Mouse (Mus musculus) kidney, postnatal 0 days (tissue): ENCODE results near the gene Gm3033. TPM values are rescaled to one million over a fixed set of nuclear protein-coding genes. Genes with fewer than 3 reads are reported as not detected.
"Not testable (repeated sequence)": the region's sequence is repeated elsewhere in the genome, so short reads cannot be mapped to it uniquely, and the experiment has no call there.

Experiments used
- ATAC-seq: fragments of 200-750 bp; cut with Nextera tagmentation; replicated peaks from 2 replicates; pipeline ENCODE4 v1.8.0; 2017; ENCODE audit warnings: low read depth, moderate number of reproducible peaks, moderate TSS enrichment, moderate library complexity; ENCODE audit not compliant: low FRiP score
- DNase-seq: peaks from one replicate; pipeline ENCODE4 v3.0.0-alpha.2; 2016; ENCODE audit warnings: low spot score
- H3K27ac ChIP-seq: fragments of 300-500 bp; sonication (generic); 2 replicates; pipeline ENCODE4 v1.5.1; 2014; ENCODE audit warnings: mild to moderate bottlenecking
- H3K27me3 ChIP-seq: fragments of 300-500 bp; sonication (generic); 2 replicates; pipeline ENCODE4 v1.6.1; 2014; ENCODE audit warnings: low read length, mixed read lengths; ENCODE audit not compliant: insufficient read depth
- H3K36me3 ChIP-seq: fragments of 300-500 bp; sonication (generic); 2 replicates; pipeline ENCODE4 v1.6.1; 2014; ENCODE audit warnings: low read length, mixed read lengths; ENCODE audit not compliant: insufficient read depth
- H3K4me1 ChIP-seq: fragments of 300-500 bp; sonication (generic); replicated peaks from 2 replicates; pipeline ENCODE4 v1.6.1; 2014; ENCODE audit warnings: antibody characterized with exemption, low read length, mixed read lengths; ENCODE audit not compliant: insufficient read depth
- H3K4me2 ChIP-seq: fragments of 300-500 bp; sonication (generic); 2 replicates; pipeline ENCODE4 v1.6.1; 2014; ENCODE audit warnings: mild to moderate bottlenecking, low read length, moderate library complexity, mixed read lengths
- H3K4me3 ChIP-seq: fragments of 300-500 bp; sonication (generic); replicated peaks from 2 replicates; pipeline ENCODE4 v1.5.1; 2014; ENCODE audit warnings: low read depth, low read length
- H3K9ac ChIP-seq: fragments of 300-500 bp; sonication (generic); 2 replicates; pipeline ENCODE4 v1.6.1; 2014; ENCODE audit warnings: low read depth, low read length
- H3K9me3 ChIP-seq: fragments of 300-500 bp; sonication (generic); replicated peaks from 2 replicates; pipeline ENCODE4 v1.6.1; 2016; ENCODE audit warnings: low read length, inconsistent platforms, mixed read lengths
- WGBS: fragments of 180-500 bp; shearing (Covaris S2); extraction: QIAGEN DNeasy Blood & Tissue Kit; methylation state at CpG from one replicate; pipeline ENCODE4 v1.1.7; 2014; 5-methylcytosine and 5-hydroxymethylcytosine counted together
- polyA plus RNA-seq: library from polyadenylated mRNA; unstranded; fragments of >200 nt; fragmentation: Nextera tagmentation; extraction: Ambion mirVana; gene quantifications from 2 replicates; pipeline ENCODE4 v1.2.1, GENCODE M21; 2015

Gene Gm3033
- not detected in 2 replicates for polyA plus RNA-seq

DNA sequence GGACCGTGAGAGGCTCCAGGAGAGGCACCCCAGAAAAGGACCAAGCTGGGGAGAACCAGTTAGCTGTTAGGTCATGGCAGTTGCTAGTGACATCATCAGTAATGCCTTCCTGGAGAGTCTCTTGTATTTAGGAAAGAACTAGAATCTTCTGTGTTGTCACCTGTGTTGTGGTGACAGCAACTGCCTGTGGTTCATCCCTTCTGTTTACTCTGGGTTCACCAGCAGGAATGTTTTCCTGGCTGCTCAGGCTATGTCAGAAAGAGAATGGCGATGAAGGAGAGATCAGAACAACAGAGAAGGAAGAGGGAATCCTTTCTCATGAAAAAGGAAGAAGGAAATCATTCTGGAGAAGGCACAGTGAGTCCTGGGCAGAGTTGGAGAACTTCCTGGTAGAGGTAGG lies at the start of gene Gm3033:
Gene Gm3033, plus strand, starts transcription at position 301 of the 400 bp plus-strand sequence.
- H3K27me3 ChIP-seq, DNase-seq, H3K4me2 ChIP-seq, H3K9me3 ChIP-seq, H3K4me1 ChIP-seq, ATAC-seq, H3K36me3 ChIP-seq, H3K4me3 ChIP-seq, H3K27ac ChIP-seq, H3K9ac ChIP-seq: not testable (repeated sequence)
- no CpG with 5 or more reads among the region's 2 CpGs for WGBS

GRCm38 (mm10) chr14:3809774-3810173 lies 36.3 kb upstream of the Gm3033 start, which contains the start of gene Gm3002:
Gene Gm3002 (plus strand): TSS chr14:3810074.
- H3K9ac ChIP-seq, result not testable (repeated sequence)

GRCm38 (mm10) chr14:3883872-3884271 lies 37.8 kb downstream of the Gm3033 start, which contains the start of gene Gm2916:
Gene Gm2916 (plus strand): TSS chr14:3884172.
- WGBS, result no CpG with 5 or more reads among the region's 1 CpGs
- not testable (repeated sequence) for H3K4me3 ChIP-seq, H3K36me3 ChIP-seq, H3K9ac ChIP-seq, H3K27ac ChIP-seq, ATAC-seq, H3K27me3 ChIP-seq, H3K4me2 ChIP-seq, H3K9me3 ChIP-seq, H3K4me1 ChIP-seq, DNase-seq

More at GRCm38 (mm10) chr14:3809774-3810173, 36.3 kb upstream of the Gm3033 start, which contains the start of gene Gm3002:
- H3K4me3 ChIP-seq, ATAC-seq, H3K36me3 ChIP-seq, H3K9me3 ChIP-seq, H3K4me2 ChIP-seq, H3K4me1 ChIP-seq, H3K27ac ChIP-seq, H3K27me3 ChIP-seq, DNase-seq: not testable (repeated sequence)
- no CpG with 5 or more reads among the region's 31 CpGs for WGBS

Other genes starting within 250 kb of the Gm3033 start
- not detected in 2 replicates for gene Gm3012, start 211.7 kb upstream of the Gm3033 start, polyA plus RNA-seq
- 0.47 and 0.49 TPM in 2 replicates for gene Gm3020, start 194.2 kb upstream of the Gm3033 start, polyA plus RNA-seq
- gene Gm3043, start 157.5 kb upstream of the Gm3033 start, polyA plus RNA-seq, result not detected in 2 replicates
- not detected in 2 replicates for gene Gm3002, start 36.2 kb upstream of the Gm3033 start, polyA plus RNA-seq
- 0.09 TPM in 1 of 2 replicates, not detected in the other for gene Gm2916, start 37.9 kb downstream of the Gm3033 start, polyA plus RNA-seq
- gene Gm3029, start 85.5 kb downstream of the Gm3033 start, polyA plus RNA-seq, result not detected in 2 replicates
- not detected in 2 replicates for gene Gm3095, start 117.3 kb downstream of the Gm3033 start, polyA plus RNA-seq
- gene Gm3099, start 152.1 kb downstream of the Gm3033 start, polyA plus RNA-seq, result not detected in 2 replicates
- gene Gm5796, start 177.7 kb downstream of the Gm3033 start, polyA plus RNA-seq, result 0.11 TPM in 1 of 2 replicates, not detected in the other
- gene Gm3115, start 237.9 kb downstream of the Gm3033 start, polyA plus RNA-seq, result not detected in 2 replicates